Mouse (Mus musculus): ENCODE data around the gene Ppp2r5c. TPM values are rescaled to one million over a fixed set of nuclear protein-coding genes. Genes with fewer than 3 reads are reported as not detected.

The Ppp2r5c gene
- polyA plus RNA-seq, 2 experiments from 2014 or later = 583 to 590 TPM

DNA sequence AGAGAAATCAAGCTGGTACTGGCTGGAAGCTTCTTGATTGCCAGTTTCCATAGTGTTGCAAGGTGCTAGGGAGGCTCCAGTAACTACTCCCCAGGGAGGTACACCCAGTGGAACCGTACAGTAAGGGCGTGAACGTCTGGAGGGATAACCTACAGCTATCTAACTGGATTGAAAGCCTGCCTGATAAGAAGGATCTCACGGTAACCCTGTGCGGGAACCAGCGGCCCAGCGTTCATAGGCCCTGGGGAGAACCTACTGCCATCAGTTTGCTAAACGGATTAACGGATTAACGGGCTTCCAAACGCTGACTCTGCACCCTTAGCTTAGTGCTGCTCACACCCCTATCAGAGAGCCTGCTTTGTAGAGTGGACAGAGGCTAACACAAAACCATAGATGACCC is 116.5 kb downstream of the Ppp2r5c start:
- no peak for ATAC-seq

- no peak for ATAC-seq
Measured at GRCm38 (mm10) chr12:110564848-110565247, 117.9 kb downstream of the Ppp2r5c start.

GRCm38 (mm10) chr12:110566366-110566765 is 119.4 kb downstream of the Ppp2r5c start:
- ATAC-seq = no peak

DNA sequence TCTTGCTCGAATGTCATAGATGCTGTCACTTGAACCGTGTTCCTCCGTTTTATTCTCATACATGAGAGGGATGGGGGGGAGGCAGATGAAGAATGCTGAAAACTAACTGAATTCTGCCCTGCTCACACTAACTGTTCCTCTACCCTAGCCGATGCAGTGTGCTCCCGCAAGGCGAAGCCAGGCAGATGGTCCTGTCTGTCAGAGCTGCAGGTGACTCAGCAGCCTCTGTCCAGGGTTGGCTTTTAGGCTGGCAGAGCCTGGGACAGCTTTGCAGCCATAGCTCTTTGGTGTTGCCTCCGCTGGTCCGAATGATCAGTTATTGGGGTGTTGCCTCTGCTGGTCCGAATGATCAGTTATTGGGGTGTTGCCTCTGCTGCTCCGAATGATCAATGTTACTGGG is 124.1 kb downstream of the Ppp2r5c start:
- no peak for ATAC-seq

DNA sequence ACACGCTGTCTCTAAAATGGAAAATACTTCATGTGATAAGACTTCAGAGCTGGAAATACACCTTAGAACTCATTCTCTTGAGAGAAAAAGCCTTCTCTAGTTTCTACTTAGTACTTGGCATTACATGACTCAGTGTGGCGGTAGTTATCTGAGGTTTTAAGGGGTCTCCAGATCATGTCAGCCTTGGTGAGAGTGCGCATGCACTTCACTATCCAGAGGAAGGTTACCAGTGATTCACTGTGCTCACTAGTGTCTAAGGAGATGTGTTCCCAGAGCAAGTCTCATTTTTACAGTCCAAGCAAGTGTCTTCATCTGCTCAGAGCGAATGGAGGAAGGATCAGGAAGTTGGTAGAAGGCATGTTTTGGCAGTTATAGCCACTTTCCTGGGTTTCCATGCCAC is 125.4 kb downstream of the Ppp2r5c start:
- ATAC-seq = no peak

DNA sequence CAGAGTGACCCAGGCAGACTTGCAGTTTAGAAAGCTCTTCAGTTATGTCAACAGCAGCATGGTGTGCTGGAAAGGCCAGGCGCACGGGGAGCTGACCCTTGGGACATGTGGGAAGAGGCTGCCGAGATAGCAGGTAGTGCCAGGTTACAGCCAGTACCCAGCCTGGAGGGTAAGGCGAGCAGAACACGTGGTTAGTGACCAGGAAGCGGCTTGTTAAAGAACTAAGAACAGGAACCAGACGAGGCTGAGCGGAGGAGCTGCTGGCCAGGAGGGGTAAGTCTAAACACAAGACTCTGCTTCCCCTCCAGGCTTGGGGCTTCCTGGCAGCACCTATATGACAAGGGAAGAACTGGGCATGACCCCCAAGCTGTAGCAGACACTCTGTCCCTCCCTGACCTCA is 126.7 kb downstream of the Ppp2r5c start:
- ATAC-seq = no peak

DNA sequence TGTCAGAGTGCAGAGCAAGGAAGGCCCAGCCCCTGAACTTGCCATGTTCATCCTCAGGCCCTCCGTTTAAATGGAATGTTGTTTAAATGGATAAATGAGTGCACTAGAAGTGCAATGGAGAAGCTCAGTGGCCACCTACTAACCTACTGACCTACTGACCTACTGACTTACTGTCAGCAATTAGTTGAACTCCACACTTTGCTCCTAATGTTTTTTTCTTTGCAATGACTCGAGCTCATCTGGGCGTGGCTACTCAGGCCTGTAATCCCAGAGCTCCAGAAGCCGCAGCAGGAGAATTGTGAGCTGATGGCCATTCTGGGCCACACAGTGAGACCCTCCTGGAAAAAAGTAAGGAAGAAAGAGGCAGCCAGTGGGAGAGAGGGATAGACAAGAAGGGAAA is 129.0 kb downstream of the Ppp2r5c start:
- no peak for ATAC-seq

DNA sequence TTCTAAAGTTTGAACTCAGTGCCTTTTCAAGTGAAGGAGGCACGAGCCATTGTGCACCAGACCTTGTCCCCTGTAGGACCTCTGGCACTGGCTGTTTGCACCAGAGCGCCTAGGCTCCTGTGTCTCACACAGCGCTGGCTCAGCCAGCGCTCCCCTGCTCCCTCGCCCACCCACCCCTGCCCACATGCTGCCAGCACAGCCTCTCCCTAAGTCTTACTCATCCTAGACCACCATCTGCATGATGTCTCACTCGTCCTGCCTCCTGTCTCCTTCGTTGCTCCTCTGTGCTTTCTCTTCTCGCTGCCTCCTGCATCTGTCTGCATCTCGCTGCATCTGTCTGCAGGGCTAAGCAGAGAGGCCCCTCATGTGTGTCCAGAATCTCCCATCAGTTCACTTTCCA is 131.4 kb downstream of the Ppp2r5c start:
- ATAC-seq = no peak

- ATAC-seq = no peak
Measured at GRCm38 (mm10) chr12:110588622-110589021, 141.7 kb downstream of the Ppp2r5c start.

DNA sequence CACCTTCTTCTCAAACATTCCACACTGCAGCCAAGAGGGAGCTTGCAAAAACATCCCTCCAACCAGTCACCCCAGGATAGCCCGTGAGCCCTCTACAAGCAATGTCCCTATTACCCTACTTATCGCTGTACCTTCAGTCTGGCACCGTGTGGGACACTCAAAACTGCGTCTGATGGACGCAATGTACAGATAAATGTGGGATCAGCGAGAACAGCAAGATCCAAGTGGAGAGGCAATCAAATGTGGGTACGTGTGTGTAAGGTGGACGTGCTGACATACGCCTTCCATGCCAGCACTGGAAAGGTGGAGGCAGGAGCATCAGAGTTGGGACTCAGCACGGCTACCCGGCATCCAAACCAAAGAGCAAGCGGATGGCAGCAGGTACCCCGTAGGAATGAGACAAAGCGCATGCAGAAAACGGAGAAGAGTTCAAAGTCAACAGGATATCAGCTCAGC is 143.9 kb downstream of the Ppp2r5c start:
- ATAC-seq = no peak

DNA sequence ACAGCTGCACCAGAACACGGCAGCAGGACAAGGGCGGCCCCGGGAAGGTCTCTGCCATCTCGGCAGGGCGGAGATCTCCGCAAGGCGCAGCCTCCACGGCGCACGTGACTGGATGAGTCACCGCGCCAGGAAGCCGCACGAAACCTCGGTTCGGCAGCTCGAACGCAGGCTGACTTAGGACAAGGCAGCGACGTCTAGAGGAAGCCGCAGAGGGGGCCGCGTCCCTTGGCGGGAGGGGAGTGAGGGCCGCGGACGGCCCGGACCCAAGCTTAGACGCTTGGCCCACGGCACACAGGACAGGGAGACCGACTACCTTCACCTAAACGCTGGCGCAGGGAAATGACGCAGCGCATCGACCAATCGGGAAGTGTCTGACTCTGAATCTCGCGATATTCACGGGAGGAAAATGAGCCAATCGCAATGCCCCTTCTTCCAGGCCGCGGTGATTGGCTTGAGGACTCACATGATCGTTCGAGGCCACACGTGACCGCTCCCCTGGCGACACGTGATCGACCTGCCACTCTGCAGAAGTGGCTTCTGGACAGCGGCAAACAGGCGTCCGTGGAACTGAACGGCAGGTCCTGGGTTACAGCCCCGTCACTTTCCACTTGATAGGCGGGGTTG is 144.5 kb downstream of the Ppp2r5c start:
- ATAC-seq = peak; percentile 93

DNA sequence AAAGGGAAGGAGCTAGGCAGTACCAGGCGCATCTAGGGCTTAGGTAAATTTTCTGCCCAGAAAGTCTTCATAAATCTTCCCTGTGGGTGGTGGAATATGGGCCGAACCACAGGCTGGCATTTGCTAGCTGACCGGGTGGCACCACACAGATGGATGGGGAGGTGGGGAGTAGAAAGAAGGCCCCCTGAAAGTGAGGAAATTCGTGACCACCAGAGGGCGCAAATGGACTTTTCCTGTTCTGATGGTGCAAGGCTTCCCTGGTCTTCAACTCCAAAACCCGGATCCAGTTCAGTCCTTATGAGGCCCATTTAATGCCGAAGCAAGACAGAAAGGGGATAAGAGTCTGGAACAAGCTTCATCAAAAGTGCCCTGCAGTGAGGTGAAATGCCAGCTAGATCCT is 151.6 kb downstream of the Ppp2r5c start:
- no peak for ATAC-seq

GRCm38 (mm10) chr12:110599791-110600190 is 152.9 kb downstream of the Ppp2r5c start:
- no peak for ATAC-seq

GRCm38 (mm10) chr12:110600225-110600991 is 153.5 kb downstream of the Ppp2r5c start:
- no peak for ATAC-seq

DNA sequence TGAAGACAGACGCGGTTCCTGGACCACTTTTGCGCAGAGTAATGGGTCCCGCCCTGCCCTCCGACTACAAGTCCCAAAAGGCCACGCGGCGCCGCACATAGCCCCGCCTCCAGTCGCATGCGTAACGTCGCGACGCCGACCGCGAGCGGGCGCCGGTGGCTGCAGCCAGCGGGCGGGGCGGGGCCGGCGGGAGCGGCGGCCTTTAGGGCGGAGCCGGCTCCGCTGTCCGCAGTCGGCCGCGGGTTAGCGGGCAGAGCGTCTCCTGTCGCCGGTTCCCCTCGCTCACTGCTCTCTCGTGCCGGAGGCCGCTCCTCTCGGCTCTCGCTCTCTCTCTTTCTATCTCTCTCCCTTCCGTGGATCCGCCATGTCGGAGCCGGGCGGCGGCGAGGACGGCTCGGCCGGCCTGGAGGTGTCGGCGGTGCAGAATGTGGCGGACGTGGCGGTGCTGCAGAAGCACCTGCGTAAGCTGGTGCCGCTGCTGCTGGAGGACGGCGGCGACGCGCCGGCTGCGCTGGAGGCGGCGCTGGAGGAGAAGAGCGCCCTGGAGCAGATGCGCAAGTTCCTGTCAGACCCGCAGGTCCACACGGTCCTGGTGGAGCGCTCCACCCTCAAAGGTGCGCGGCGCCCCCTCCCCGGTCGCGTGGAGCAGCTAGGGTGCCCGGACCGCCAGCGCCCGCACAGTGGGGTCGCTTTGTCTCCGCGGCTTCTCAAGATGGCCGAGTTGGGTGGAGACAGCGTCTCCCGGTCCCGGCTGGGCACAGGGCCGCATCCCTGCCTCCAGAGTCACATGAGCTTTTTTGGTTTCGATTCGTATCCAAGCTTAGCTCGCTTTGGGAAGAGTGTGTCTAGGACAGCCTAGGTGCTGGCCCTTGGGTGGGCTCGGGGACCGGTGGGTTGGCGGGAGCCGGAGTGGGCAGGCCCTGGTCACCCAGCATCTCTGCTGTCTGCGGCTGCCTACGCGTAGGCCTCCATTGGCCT is 154.6 kb downstream of the Ppp2r5c start, which contains the start of gene Dync1h1:
Dync1h1 (plus strand) TSS at position 212 of the 978 bp plus-strand sequence.
- peak; percentile 96 for ATAC-seq

DNA sequence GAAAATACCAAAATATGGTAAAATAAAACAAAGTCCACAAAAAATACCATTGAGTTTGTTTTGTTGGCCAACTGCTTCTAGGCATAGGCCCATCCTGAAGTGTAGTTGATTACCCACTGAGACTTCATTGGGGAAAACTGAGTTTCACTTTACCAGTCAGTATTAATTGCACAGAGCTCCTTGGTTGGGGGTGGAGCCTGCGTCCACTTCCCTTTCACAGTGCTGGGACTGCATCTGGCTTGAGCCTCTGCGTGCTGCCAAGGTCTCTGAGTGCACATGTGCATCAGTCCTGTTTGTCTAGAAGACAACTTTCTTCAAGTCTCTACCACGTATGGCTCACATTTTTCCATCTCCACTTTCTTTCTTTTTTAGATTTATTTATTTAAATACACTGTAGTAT is 159.2 kb downstream of the Ppp2r5c start:
- no peak for ATAC-seq

GRCm38 (mm10) chr12:110606676-110607075 is 159.8 kb downstream of the Ppp2r5c start:
- no peak for ATAC-seq

DNA sequence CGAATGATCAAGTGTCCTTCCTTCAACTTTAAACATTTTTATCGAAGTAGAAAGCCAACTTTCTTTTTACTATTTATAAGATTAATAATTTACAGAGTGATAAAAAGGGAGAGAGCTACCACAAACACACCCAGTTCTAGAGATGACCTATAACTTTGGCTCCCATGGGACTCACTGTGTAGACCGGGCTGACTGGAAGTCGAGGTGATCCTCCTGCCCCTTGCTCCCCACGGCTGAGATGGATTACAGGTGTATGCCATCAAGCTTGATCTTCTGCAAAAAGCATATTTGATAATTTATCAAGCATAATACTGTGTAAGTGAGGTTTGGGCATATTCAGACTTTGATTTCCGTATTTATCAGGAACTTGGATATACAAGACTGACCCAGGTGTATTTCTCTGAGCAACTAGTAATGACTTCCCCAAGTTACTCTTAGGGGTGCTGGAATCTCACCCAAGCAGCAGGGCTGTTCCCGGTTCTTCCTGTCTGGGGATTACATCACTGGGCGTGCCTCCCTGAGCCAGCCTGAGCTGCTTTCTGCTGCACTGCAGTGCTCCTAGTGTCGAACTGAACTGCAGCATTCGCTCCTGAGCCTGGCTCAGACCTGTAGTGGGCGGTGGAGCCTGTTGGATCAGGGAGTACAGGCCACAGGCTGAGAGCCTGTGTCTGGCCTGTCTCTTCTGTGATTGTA is 161.7 kb downstream of the Ppp2r5c start:
- ATAC-seq = no peak

DNA sequence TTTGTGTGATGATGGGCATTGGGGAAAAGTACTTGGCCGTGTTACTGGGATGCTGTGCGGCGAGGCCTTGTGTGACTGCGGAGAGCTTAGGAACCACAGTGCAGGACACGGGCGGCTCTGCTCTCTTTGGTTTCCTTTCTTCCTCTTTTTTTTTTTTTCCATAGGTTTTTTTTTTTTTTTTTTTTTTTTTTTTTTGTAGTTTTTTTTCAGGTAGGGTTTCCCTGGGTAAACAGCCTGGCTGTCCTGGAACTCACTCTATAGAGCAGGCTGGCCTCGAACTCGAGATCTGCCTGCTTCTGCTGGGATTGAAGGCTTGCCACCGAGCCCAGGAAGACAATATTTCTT is 162.2 kb downstream of the Ppp2r5c start:
- ATAC-seq = no peak

- no peak for ATAC-seq
Measured at GRCm38 (mm10) chr12:110610713-110611112, 163.8 kb downstream of the Ppp2r5c start.

GRCm38 (mm10) chr12:110630056-110630455 is 183.1 kb downstream of the Ppp2r5c start:
- ATAC-seq = no peak
